Mouse (Mus musculus): Measurements from ENCODE around the gene Grhl3. TPM values are rescaled to one million over a fixed set of nuclear protein-coding genes. Genes with fewer than 3 reads are reported as not detected.
"Not testable (repeated sequence)": the region's sequence is repeated elsewhere in the genome, so short reads cannot be mapped to it uniquely, and the experiment has no call there.

The Grhl3 gene
- polyA plus RNA-seq (2015; fragmentation: Nextera tagmentation; extraction: Ambion mirVana), result 0.30 and 0.45 TPM in 2 replicates

DNA sequence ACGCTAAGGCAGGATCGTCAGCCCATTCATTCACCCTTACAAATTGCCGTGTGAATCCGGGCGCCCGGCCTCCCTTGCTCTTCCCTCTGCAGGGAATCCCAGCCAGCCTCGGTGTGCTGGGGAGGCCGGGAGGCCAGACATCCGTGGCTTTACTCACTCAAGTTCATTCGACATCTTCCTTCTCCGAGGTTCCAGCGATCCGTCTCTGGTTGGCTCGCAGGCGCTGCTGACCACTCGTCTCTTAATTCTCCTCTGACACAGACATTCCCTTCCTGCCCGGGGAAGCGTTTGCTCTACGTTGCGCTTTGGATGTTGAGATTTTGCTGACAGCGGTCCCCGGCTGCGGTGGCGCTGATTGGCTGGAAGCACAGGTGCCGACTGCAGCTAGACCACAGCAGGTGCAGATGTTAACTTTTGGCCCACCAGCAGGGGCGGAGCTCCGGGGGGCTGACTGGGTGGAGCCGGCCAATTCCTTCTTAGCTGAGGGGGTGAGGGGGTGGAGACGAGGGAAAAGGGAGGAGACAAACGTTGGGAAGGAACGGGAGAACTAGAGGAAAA, at the start of gene Grhl3:
TSS of gene Grhl3 (minus strand) at position 380 of the 558 bp plus-strand sequence.
- Histone ChIP-seq H3K4me1 (replicated peaks) (peaks cover 26% of the 10 kb centered on the region), H3K36me3 (no peaks in the 10 kb centered on the region), H3K27me3 (peaks cover 80% of the 10 kb centered on the region), H3K9me3 (replicated peaks) (no peaks in the 10 kb centered on the region), H3K9ac (no peak within 1 kb of the TSS), H3K4me3 (replicated peaks) (no peak within 1 kb of the TSS), H3K27ac (no peak within 1 kb of the TSS), H3K4me2 (peak within 1 kb of the TSS; percentile 41)
- DNase-seq (no peak), ATAC-seq (ENCODE audit: low read depth) (no peak)
- WGBS (ENCODE audit: insufficient replicate concordance), result 1% methylated on average over 31 of the region's 31 CpGs

- Histone ChIP-seq H3K9me3 (replicated peaks) (0 out of 2 replicates have a peak, but pooled peaks cover 3% of the 10 kb centered on the region), H3K4me1 (replicated peaks) (peaks cover 48% of the 10 kb centered on the region), H3K27me3 (peaks cover 20% of the 10 kb centered on the region), H3K9ac (peak overlapping the region; percentile 65; the same call in 1 of the 2 replicates), H3K4me2 (0 out of 2 replicates have a peak overlapping the region, but pooled peaks have one; percentile 4), H3K27ac (peak overlapping the region; percentile 98), H3K36me3 (no peaks in the 10 kb centered on the region), H3K4me3 (replicated peaks) (no peak overlapping the region)
- ATAC-seq (ENCODE audit: low read depth) (no peak), DNase-seq (no peak)
- 87% methylated on average over 10 of the region's 10 CpGs for WGBS (ENCODE audit: insufficient replicate concordance)
Observed at GRCm38 (mm10) chr4:135622290-135622689, 48.9 kb upstream of the Grhl3 start.

GRCm38 (mm10) chr4:135620461-135620860, 47.0 kb upstream of the Grhl3 start:
- Histone ChIP-seq H3K9ac (no peak overlapping the region), H3K4me2 (no peak overlapping the region), H3K4me1 (replicated peaks) (peaks cover 57% of the 10 kb centered on the region), H3K4me3 (replicated peaks) (no peak overlapping the region), H3K36me3 (no peaks in the 10 kb centered on the region), H3K9me3 (replicated peaks) (0 out of 2 replicates have a peak, but pooled peaks cover 3% of the 10 kb centered on the region), H3K27me3 (peaks cover 28% of the 10 kb centered on the region), H3K27ac (no peak overlapping the region)
- ATAC-seq (ENCODE audit: low read depth), result no peak
- DNase-seq, result no peak
- WGBS (ENCODE audit: insufficient replicate concordance), result 76% methylated on average over 3 of the region's 3 CpGs

DNA sequence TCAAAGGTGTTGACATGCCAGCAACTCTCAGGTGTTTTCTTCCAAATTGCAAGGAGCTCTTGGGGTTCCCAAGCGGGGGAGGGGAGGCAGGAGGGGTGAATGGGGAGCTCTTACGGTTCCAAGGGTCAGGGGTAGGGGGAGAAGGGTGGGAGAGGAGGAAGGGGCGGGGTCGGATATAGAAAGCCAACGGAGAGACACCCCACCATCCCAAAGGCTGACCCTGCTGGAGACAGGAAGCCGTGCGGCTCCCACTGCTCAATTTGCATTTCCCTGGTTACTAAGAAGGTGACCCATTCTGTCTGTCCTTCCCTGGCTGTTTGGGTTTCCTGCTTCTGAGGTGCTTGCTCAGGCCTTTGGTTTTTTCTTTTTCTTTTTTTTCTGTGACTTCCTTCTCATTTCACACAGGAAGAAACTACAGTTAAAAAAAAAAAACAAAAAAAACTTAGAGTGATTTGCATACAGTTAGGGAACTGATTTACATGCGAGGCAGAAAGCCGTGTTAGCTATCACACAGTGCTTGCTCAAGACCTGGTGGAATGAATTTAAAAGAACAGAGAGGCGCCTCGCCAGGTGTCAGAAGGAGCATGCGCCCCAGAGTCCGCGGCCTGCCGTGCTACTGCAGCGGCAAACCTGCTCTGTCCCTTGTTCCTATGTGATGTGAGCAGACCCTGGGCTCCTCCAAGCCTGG, 44.5 kb upstream of the Grhl3 start:
- ATAC-seq (ENCODE audit: low read depth), result no peak
- 0 out of 2 replicates have a peak, but pooled peaks cover 3% of the 10 kb centered on the region for H3K9me3 ChIP-seq (replicated peaks)
- H3K4me3 ChIP-seq (replicated peaks), result no peak overlapping the region
- no peak for DNase-seq
- 12% methylated on average over 16 of the region's 16 CpGs for WGBS (ENCODE audit: insufficient replicate concordance)
- H3K36me3 ChIP-seq, result no peaks in the 10 kb centered on the region
- no peak overlapping the region for H3K9ac ChIP-seq
- peaks cover 45% of the 10 kb centered on the region for H3K4me1 ChIP-seq (replicated peaks)
- peaks cover 28% of the 10 kb centered on the region for H3K27me3 ChIP-seq
- H3K4me2 ChIP-seq, result no peak overlapping the region
- no peak overlapping the region for H3K27ac ChIP-seq

DNA sequence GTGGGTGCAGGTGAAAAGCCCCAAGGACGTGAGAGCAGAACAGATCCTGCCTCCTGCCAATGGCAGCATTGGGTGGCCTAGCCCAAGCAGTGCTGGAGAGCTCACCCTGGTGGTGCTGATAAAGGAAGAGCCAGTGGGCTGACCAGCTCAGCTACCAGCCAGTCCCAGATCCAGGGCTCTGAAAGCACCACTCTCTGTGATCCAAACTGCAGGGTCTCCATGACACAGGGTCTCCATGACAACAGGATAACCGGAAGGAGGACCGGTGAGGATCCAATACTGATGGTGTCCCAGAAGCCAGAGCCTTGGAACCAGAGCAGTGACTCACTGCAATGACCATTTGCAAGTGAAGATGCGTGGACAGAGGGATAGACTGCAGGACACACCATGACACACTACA, 43.6 kb upstream of the Grhl3 start:
- no peak overlapping the region for H3K9ac ChIP-seq
- DNase-seq (no peak), ATAC-seq (ENCODE audit: low read depth) (peak; percentile 36; the same call in 1 of the 2 replicates)
- H3K27me3 ChIP-seq, result peaks cover 28% of the 10 kb centered on the region
- H3K9me3 ChIP-seq (replicated peaks), result 0 out of 2 replicates have a peak, but pooled peaks cover 3% of the 10 kb centered on the region
- H3K4me2 ChIP-seq, result no peak overlapping the region
- no peaks in the 10 kb centered on the region for H3K36me3 ChIP-seq
- H3K4me1 ChIP-seq (replicated peaks), result peaks cover 36% of the 10 kb centered on the region
- H3K4me3 ChIP-seq (replicated peaks), result no peak overlapping the region
- 38% methylated on average over 4 of the region's 4 CpGs for WGBS (ENCODE audit: insufficient replicate concordance)
- no peak overlapping the region for H3K27ac ChIP-seq

DNA sequence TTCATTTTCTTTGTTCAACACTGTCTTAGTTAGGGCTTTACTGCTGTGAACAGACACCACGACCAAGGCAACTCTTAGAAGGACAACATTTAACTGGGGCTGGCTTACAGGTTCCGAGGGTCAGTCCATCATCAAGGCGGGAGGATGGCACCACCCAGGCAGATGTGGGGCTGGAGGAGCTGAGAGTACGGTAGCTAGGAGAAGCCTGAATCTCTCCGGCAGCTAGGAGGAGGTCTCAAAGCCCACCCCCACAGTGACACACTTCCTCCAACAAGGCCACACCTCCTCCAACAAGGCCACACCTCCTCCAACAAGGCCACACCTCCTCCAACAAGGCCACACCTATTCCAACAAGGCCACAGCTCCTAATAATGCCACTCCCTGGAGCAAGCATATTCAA, 41.9 kb upstream of the Grhl3 start:
- 57% methylated on average over 5 of the region's 5 CpGs for WGBS (ENCODE audit: insufficient replicate concordance)
- H3K4me3 ChIP-seq (replicated peaks); H3K36me3 ChIP-seq; ATAC-seq (ENCODE audit: low read depth); H3K27ac ChIP-seq; H3K9ac ChIP-seq; H3K4me2 ChIP-seq: not testable (repeated sequence)
- Histone ChIP-seq H3K4me1 (replicated peaks) (peaks cover 27% of the 10 kb centered on the region), H3K9me3 (replicated peaks) (peaks cover 13% of the 10 kb centered on the region), H3K27me3 (peaks cover 28% of the 10 kb centered on the region)
- peak; percentile 20 for DNase-seq

DNA sequence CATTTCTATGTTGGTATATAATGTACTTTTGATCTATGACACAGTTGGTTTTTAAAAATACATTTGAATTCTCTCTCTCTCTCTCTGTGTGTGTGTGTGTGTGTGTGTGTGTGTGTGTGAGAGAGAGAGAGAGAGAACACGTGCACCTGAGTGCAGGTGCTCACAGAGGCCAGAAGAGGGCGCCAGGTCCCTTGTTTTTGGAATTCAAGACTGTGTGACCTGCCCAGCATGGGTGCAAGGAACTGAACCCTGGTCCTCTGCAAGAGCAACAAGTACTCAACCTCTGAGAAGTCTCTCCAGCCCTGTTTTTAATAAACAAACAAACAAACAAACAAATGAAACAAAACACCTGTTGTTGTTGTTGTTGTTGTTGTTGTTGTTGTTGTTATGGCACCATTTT, 36.6 kb upstream of the Grhl3 start:
- ATAC-seq (ENCODE audit: low read depth) (no peak), DNase-seq (no peak)
- Histone ChIP-seq H3K4me2 (no peak overlapping the region), H3K36me3 (no peaks in the 10 kb centered on the region), H3K27ac (no peak overlapping the region), H3K4me1 (replicated peaks) (peaks cover 9% of the 10 kb centered on the region), H3K4me3 (replicated peaks) (no peak overlapping the region), H3K9ac (no peak overlapping the region), H3K27me3 (no peaks in the 10 kb centered on the region), H3K9me3 (replicated peaks) (peaks cover 15% of the 10 kb centered on the region)
- WGBS (ENCODE audit: insufficient replicate concordance), result 67% methylated on average over 2 of the region's 2 CpGs

DNA sequence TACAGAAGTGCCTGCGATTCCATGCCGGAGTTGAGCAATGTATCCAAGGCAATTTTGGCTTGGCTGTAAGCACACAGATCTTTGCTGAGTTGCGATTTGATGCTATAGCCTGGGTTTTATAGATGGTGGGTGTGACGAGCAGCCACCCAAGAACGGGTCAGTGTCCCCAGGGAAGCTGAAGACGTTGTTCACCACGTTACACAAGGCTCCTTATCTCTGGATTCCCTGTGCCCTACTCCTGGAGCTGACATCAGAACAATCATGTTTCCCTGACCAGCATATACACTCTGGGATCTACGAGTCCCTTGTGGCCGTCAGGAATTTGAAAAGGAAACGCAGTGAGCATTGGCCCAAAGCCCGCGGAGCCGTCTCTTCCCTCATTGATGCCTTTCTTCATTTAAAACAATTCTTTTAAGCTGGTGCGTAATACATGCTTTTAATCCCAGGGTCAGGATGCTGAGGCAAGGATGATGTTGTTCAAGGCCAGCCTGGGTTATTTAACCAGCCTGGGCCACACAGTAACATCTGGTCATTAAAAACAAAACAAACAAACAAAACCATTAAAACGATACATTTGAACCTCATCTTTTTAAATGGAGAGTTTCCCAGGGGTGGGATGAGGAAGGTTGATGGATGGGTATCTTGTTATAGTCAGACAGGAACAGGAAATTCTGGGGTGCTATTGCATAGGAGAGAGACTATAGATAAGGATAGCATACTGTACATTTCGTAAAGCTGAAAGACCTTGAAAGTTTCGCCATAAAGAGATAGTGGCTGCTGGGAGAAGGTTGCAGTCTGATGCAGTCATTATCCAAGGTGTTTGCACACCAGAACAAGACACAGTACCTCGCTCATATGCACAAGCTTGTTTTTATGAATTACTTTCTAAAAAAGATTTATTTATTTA, 34.8 kb upstream of the Grhl3 start:
- DNase-seq (no peak), ATAC-seq (ENCODE audit: low read depth) (no peak)
- Histone ChIP-seq H3K4me3 (replicated peaks) (no peak overlapping the region), H3K4me2 (no peak overlapping the region), H3K27me3 (no peaks in the 10 kb centered on the region), H3K9me3 (replicated peaks) (peaks cover 15% of the 10 kb centered on the region), H3K9ac (no peak overlapping the region), H3K36me3 (no peaks in the 10 kb centered on the region), H3K27ac (no peak overlapping the region), H3K4me1 (replicated peaks) (no peaks in the 10 kb centered on the region)
- 55% methylated on average over 18 of the region's 18 CpGs for WGBS (ENCODE audit: insufficient replicate concordance)

- Histone ChIP-seq H3K27me3 (no peaks in the 10 kb centered on the region), H3K4me3 (replicated peaks) (no peak overlapping the region), H3K27ac (no peak overlapping the region), H3K4me2 (no peak overlapping the region), H3K36me3 (no peaks in the 10 kb centered on the region), H3K4me1 (replicated peaks) (no peaks in the 10 kb centered on the region), H3K9me3 (replicated peaks) (peaks cover 13% of the 10 kb centered on the region), H3K9ac (no peak overlapping the region)
- 69% methylated on average over 7 of the region's 7 CpGs for WGBS (ENCODE audit: insufficient replicate concordance)
- no peak for DNase-seq
- ATAC-seq (ENCODE audit: low read depth), result no peak
Observed at GRCm38 (mm10) chr4:135606271-135606670, 32.8 kb upstream of the Grhl3 start.

GRCm38 (mm10) chr4:135601530-135601929, 28.1 kb upstream of the Grhl3 start:
- 70% methylated on average over 3 of the region's 3 CpGs for WGBS (ENCODE audit: insufficient replicate concordance)

GRCm38 (mm10) chr4:135599497-135600182, 26.2 kb upstream of the Grhl3 start:
- no peak overlapping the region for H3K27ac ChIP-seq
- 63% methylated on average over 7 of the region's 7 CpGs for WGBS (ENCODE audit: insufficient replicate concordance)
- H3K36me3 ChIP-seq, result no peaks in the 10 kb centered on the region
- no peaks in the 10 kb centered on the region for H3K4me1 ChIP-seq (replicated peaks)
- DNase-seq (no peak), ATAC-seq (ENCODE audit: low read depth) (no peak)
- H3K4me2 ChIP-seq, result no peak overlapping the region
- no peak overlapping the region for H3K4me3 ChIP-seq (replicated peaks)
- H3K27me3 ChIP-seq, result no peaks in the 10 kb centered on the region
- no peaks in the 10 kb centered on the region for H3K9me3 ChIP-seq (replicated peaks)
- no peak overlapping the region for H3K9ac ChIP-seq

More at GRCm38 (mm10) chr4:135601530-135601929, 28.1 kb upstream of the Grhl3 start:
- Histone ChIP-seq H3K4me1 (replicated peaks) (no peaks in the 10 kb centered on the region), H3K27me3 (no peaks in the 10 kb centered on the region), H3K27ac (no peak overlapping the region), H3K9me3 (replicated peaks) (no peaks in the 10 kb centered on the region), H3K9ac (no peak overlapping the region), H3K4me2 (no peak overlapping the region), H3K36me3 (no peaks in the 10 kb centered on the region), H3K4me3 (replicated peaks) (no peak overlapping the region)
- DNase-seq (no peak), ATAC-seq (ENCODE audit: low read depth) (no peak)

Data from liver, embryonic 13.5 days (tissue).